Mouse (Mus musculus) liver, embryonic 11.5 days (tissue): ENCODE data around the gene Myo5a. TPM values are rescaled to one million over a fixed set of nuclear protein-coding genes. Genes with fewer than 3 reads are reported as not detected.
A peak's percentile ranks its signal among the peaks of the same experiment; 100 is the strongest.

ENCODE experiments used
- ATAC-seq: fragments of 200-750 bp; cut with Nextera tagmentation; replicated peaks from 2 replicates; pipeline ENCODE4 v1.8.0; 2017; ENCODE audit warnings: moderate number of reproducible peaks, mild to moderate bottlenecking, moderate TSS enrichment, moderate library complexity; ENCODE audit not compliant: low FRiP score
- DNase-seq: peaks from one replicate; pipeline ENCODE4 v3.0.0-alpha.2; 2017; ENCODE audit warnings: low spot score
- H3K27ac ChIP-seq: fragments of 300-500 bp; sonication (generic); 2 replicates; pipeline ENCODE4 v1.5.1; 2014; ENCODE audit warnings: mild to moderate bottlenecking, low read depth, low read length, control low read depth
- H3K27me3 ChIP-seq: fragments of 300-500 bp; sonication (generic); replicated peaks from 2 replicates; pipeline ENCODE4 v1.6.1; 2014; ENCODE audit warnings: low read length, mixed read lengths; ENCODE audit not compliant: control insufficient read depth, insufficient read depth
- H3K36me3 ChIP-seq: fragments of 300-500 bp; sonication (generic); 2 replicates; pipeline ENCODE4 v1.6.1; 2014; ENCODE audit warnings: mild to moderate bottlenecking, low read length, moderate library complexity, mixed read lengths; ENCODE audit not compliant: control insufficient read depth, insufficient read depth
- H3K4me1 ChIP-seq: fragments of 300-500 bp; sonication (generic); replicated peaks from 2 replicates; pipeline ENCODE4 v1.6.1; 2014; ENCODE audit warnings: low read length, mixed read lengths; ENCODE audit not compliant: control insufficient read depth, insufficient read depth
- H3K4me2 ChIP-seq: fragments of 300-500 bp; sonication (generic); 2 replicates; pipeline ENCODE4 v1.6.1; 2014; ENCODE audit warnings: mild to moderate bottlenecking, control low read depth, moderate library complexity
- H3K4me3 ChIP-seq: fragments of 300-500 bp; sonication (generic); 2 replicates; pipeline ENCODE4 v1.5.1; 2014; ENCODE audit warnings: low read depth, low read length, control low read depth
- H3K9ac ChIP-seq: fragments of 300-500 bp; sonication (generic); 2 replicates; pipeline ENCODE4 v1.6.1; 2014; ENCODE audit warnings: low read depth, low read length, control low read depth
- H3K9me3 ChIP-seq: fragments of 300-500 bp; sonication (generic); 2 replicates; pipeline ENCODE4 v1.6.1; 2016; ENCODE audit warnings: low read length, inconsistent platforms, mixed read lengths; ENCODE audit not compliant: control insufficient read depth
- WGBS: fragments of 180-500 bp; shearing (Covaris S2); extraction: QIAGEN DNeasy Blood & Tissue Kit; methylation state at CpG from one replicate; pipeline ENCODE4 v1.1.7; 2014; 5-methylcytosine and 5-hydroxymethylcytosine counted together
- polyA plus RNA-seq: library from polyadenylated mRNA; unstranded; fragments of >200 nt; fragmentation: Nextera tagmentation; extraction: Ambion mirVana; gene quantifications from 2 replicates; pipeline ENCODE4 v1.2.1, GENCODE M21; 2014

Myo5a gene
- polyA plus RNA-seq, 1 experiment from 2014 or later, result 7.5 TPM

- Histone ChIP-seq H3K27me3 (no peaks in the 10 kb centered on the region), H3K9ac (no peak overlapping the region), H3K4me2 (no peak overlapping the region), H3K36me3 (no peaks in the 10 kb centered on the region), H3K27ac (no peak overlapping the region), H3K4me1 (no peaks in the 10 kb centered on the region), H3K9me3 (no peaks in the 10 kb centered on the region), H3K4me3 (no peak overlapping the region)
- 66% methylated on average over 6 of the region's 6 CpGs for WGBS
- ATAC-seq, result no peak
- DNase-seq, result no peak
Observed at GRCm38 (mm10) chr9:75124201-75124721, 53.4 kb downstream of the Myo5a start.

- ATAC-seq (no peak), DNase-seq (no peak)
- 62% methylated on average over 2 of the region's 2 CpGs for WGBS
- Histone ChIP-seq H3K4me3 (no peak overlapping the region), H3K4me2 (no peak overlapping the region), H3K36me3 (no peaks in the 10 kb centered on the region), H3K4me1 (no peaks in the 10 kb centered on the region), H3K9me3 (no peaks in the 10 kb centered on the region), H3K27ac (no peak overlapping the region), H3K9ac (no peak overlapping the region), H3K27me3 (no peaks in the 10 kb centered on the region)
Observed at GRCm38 (mm10) chr9:75130553-75130952, 59.7 kb downstream of the Myo5a start.

GRCm38 (mm10) chr9:75146911-75147310, 76.1 kb downstream of the Myo5a start:
- Histone ChIP-seq H3K4me2 (no peak overlapping the region), H3K4me3 (no peak overlapping the region), H3K9me3 (no peaks in the 10 kb centered on the region), H3K27me3 (no peaks in the 10 kb centered on the region), H3K9ac (no peak overlapping the region), H3K27ac (no peak overlapping the region), H3K36me3 (no peaks in the 10 kb centered on the region), H3K4me1 (no peaks in the 10 kb centered on the region)
- ATAC-seq (no peak), DNase-seq (no peak)
- 74% methylated on average over 5 of the region's 5 CpGs for WGBS

- H3K4me2 ChIP-seq, result no peak overlapping the region
- DNase-seq, result no peak
- no peaks in the 10 kb centered on the region for H3K27me3 ChIP-seq
- WGBS, result 83% methylated on average over 6 of the region's 6 CpGs
- no peak overlapping the region for H3K4me3 ChIP-seq
- H3K9me3 ChIP-seq, result no peaks in the 10 kb centered on the region
- no peak overlapping the region for H3K9ac ChIP-seq
- no peaks in the 10 kb centered on the region for H3K36me3 ChIP-seq
- no peak for ATAC-seq
- H3K27ac ChIP-seq, result no peak overlapping the region
- no peaks in the 10 kb centered on the region for H3K4me1 ChIP-seq
Observed at GRCm38 (mm10) chr9:75160525-75160924, 89.7 kb downstream of the Myo5a start.

GRCm38 (mm10) chr9:75163650-75164049, 92.8 kb downstream of the Myo5a start:
- H3K27ac ChIP-seq, result no peak overlapping the region
- no peak for DNase-seq

GRCm38 (mm10) chr9:75171721-75172120, 100.9 kb downstream of the Myo5a start:
- ATAC-seq (no peak), DNase-seq (no peak)
- no peak overlapping the region for H3K9ac ChIP-seq
- H3K9me3 ChIP-seq, result no peaks in the 10 kb centered on the region
- H3K4me3 ChIP-seq, result no peak overlapping the region
- no peaks in the 10 kb centered on the region for H3K27me3 ChIP-seq
- H3K4me1 ChIP-seq, result no peaks in the 10 kb centered on the region
- no peak overlapping the region for H3K4me2 ChIP-seq
- no peak overlapping the region for H3K27ac ChIP-seq
- WGBS, result 89% methylated on average over 3 of the region's 3 CpGs
- 0 out of 2 replicates have a peak, but pooled peaks cover 2% of the 10 kb centered on the region for H3K36me3 ChIP-seq

More at GRCm38 (mm10) chr9:75163650-75164049, 92.8 kb downstream of the Myo5a start:
- no peaks in the 10 kb centered on the region for H3K4me1 ChIP-seq
- 0 out of 2 replicates have a peak, but pooled peaks cover under 1% of the 10 kb centered on the region for H3K36me3 ChIP-seq
- no peaks in the 10 kb centered on the region for H3K9me3 ChIP-seq
- no peaks in the 10 kb centered on the region for H3K27me3 ChIP-seq
- no peak overlapping the region for H3K9ac ChIP-seq
- H3K4me3 ChIP-seq, result no peak overlapping the region
- ATAC-seq, result no peak
- H3K4me2 ChIP-seq, result no peak overlapping the region

- Histone ChIP-seq H3K27ac (no peak overlapping the region), H3K27me3 (no peaks in the 10 kb centered on the region), H3K4me1 (no peaks in the 10 kb centered on the region), H3K9ac (no peak overlapping the region), H3K9me3 (no peaks in the 10 kb centered on the region), H3K4me3 (no peak overlapping the region), H3K4me2 (no peak overlapping the region), H3K36me3 (no peaks in the 10 kb centered on the region)
- ATAC-seq (no peak), DNase-seq (no peak)
- WGBS, result 86% methylated on average over 3 of the region's 3 CpGs
Observed at GRCm38 (mm10) chr9:75187646-75188260, 116.9 kb downstream of the Myo5a start.

- no peaks in the 10 kb centered on the region for H3K4me1 ChIP-seq
- 66% methylated on average over 4 of the region's 4 CpGs for WGBS
- H3K9ac ChIP-seq, result no peak overlapping the region
- H3K36me3 ChIP-seq, result no peaks in the 10 kb centered on the region
- H3K9me3 ChIP-seq, result no peaks in the 10 kb centered on the region
- no peak overlapping the region for H3K27ac ChIP-seq
- no peaks in the 10 kb centered on the region for H3K27me3 ChIP-seq
- DNase-seq (no peak), ATAC-seq (no peak)
- no peak overlapping the region for H3K4me3 ChIP-seq
- no peak overlapping the region for H3K4me2 ChIP-seq
Observed at GRCm38 (mm10) chr9:75193858-75194257, 123.0 kb downstream of the Myo5a start.

- no peak overlapping the region for H3K4me2 ChIP-seq
- ATAC-seq, result peak; percentile 31; the same call in 1 of the 2 replicates
Observed at GRCm38 (mm10) chr9:75196335-75196734, 125.5 kb downstream of the Myo5a start.

More at GRCm38 (mm10) chr9:75196335-75196734, 125.5 kb downstream of the Myo5a start:
- Histone ChIP-seq H3K27me3 (no peaks in the 10 kb centered on the region), H3K36me3 (no peaks in the 10 kb centered on the region), H3K4me1 (no peaks in the 10 kb centered on the region), H3K27ac (no peak overlapping the region), H3K9me3 (no peaks in the 10 kb centered on the region), H3K4me3 (no peak overlapping the region), H3K9ac (no peak overlapping the region)
- 23% methylated on average over 2 of the region's 2 CpGs for WGBS
- no peak for DNase-seq
